Mouse (Mus musculus) fibroblast of lung, adult 2 months (primary cell): ENCODE measurements around the gene Rpl36.

Source experiments
- DNase-seq: peaks from one replicate; pipeline ENCODE4 v3.0.0-alpha.2; 2011; ENCODE audit warnings: low read depth

The Rpl36 gene

DNA sequence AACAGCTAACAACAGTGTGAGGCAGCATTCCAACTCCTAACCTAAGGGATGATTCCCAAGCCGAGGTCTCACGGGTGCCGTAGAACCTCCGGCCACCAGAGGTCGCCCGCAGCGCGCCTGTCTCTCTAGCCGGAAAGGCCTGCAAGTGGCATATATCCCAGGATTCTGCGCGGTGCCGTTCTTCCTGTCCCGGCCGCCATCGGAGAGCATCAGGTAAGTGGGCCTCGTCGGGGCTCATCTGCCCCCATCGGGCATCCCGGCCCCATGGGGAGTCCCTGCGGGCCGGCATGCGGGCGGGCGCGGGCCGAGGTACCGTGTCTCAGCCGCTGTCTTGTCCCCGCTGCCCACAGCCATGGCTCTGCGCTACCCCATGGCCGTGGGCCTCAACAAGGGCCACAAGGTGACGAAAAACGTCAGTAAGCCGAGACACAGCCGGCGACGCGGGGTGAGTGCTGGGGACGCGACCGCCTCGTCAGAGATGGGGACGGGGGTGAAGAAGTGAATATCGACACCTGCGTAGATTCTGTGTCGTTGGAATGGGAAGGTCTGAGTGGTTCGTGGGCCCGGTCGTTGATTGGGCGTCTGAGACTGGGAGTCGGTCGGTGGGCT, at the start of gene Rpl36:
Gene Rpl36 (plus strand): TSS at position 181 of the 609 bp plus-strand sequence.
- DNase-seq: peak; percentile 80

DNA sequence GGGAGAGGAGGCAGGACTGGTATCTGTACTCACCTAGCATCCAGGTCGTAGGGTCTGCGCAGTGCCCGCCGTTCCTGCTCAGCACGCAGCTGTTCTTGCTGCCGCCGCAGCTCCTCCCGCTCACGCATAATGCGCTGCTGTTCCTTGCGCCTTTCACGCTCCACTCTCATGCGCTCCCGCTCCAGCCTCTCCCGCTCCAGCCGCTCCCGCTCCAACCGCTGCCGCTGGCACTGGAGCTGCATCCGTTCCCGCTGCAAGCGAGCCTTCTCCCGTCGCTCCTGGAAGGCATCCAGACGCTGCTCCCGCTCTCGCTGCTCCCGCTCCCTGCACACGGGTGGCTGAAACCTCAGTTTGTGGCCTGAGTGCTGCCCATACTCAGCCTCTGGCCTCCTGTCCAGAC, 46.9 kb upstream of the Rpl36 start:
- no peak for DNase-seq

DNA sequence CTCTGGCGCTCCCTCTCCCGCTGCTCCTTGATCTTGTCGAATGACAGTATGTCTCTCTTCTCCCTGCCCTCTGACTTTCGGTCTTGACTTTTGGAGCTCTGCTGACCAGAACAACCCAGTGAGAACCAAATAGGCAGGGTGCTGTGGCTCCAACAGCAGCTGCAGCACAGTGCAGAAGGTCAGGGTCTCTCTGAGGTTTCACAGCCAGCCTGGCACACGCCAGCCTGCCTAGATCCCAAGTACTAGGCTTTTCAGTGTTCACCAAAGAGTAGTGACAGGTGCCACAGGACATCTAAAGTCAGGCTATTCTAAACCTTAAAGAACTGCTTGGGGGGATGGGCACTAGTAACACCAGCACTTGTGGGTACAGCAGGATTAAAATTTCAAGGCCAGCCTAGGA, 46.3 kb upstream of the Rpl36 start:
- no peak for DNase-seq

DNA sequence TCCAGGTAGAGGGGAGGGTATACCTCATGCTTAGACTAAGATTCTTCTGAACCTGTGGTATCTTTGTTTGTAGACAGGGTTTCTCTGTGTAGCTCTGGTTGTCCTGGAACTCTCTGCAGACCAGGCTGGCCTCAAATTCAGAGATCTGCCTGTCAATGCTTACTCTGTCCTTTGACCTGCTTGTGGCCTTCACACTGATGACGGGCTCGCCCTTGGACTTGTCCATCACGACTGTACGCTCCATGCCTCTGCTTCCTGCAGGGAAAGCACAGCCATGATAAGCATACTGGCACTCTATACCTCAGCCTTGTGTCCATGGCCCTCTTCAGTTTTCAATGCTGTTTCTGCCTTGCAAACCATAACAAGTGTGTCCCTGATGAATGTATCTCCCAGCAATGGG, 45.8 kb upstream of the Rpl36 start:
- DNase-seq: no peak

DNA sequence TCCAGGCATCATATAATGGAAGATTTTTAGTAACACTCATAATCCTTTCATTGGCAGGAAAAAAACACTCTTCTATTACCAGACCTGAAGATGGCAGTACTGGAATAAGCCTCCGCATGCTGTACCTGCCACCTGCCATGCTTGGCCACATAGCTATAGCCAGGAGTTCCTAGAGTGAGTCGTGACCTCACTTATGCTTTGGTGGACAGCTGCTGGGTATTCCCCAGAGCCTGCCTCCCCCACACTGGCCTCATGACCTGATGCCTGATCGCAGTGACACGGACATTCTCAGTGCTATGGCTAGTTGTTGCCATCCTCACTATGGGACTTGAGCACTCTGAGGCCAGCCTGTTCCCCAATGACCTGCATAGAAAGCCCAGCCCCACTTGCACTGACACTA, 42.9 kb upstream of the Rpl36 start:
- DNase-seq: no peak

DNA sequence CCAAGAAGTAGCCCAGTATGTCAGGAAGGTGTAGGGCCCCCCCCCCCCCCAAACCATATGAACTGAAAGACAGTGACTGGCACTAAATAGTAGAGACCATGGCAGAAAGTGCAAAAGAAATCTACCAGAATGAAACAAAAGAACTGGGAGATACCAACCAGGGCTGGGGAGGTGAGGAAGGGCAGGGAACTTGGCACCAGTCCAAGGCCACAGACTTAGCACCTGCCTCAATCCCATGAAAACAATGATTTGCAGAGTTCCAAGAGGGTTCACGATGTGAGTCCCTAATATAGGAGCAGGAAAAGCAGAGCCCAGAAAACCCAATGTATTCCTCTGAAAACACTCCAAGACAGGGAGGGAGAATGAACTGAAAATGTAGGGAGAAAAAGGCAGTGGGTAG, 41.1 kb upstream of the Rpl36 start:
- DNase-seq: no peak

DNA sequence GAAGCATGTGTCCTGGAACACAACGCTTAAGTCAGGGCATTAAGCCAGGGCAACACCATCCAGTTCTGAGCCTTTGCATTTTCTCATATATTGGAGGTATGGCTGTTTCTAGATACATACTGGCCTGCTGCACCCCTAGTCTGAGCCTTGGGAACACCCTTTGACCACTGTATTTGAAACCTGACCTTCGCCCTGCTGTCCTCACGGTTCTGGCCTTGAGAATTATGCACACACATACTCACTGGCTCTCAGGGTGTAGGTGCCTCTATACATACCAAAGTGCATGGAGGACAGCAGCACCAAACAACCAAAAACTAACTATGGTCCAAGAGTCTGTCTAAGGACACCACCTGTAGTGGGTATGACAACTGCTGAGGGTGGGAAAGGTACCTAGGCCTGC, 40.3 kb upstream of the Rpl36 start:
- DNase-seq: no peak

DNA sequence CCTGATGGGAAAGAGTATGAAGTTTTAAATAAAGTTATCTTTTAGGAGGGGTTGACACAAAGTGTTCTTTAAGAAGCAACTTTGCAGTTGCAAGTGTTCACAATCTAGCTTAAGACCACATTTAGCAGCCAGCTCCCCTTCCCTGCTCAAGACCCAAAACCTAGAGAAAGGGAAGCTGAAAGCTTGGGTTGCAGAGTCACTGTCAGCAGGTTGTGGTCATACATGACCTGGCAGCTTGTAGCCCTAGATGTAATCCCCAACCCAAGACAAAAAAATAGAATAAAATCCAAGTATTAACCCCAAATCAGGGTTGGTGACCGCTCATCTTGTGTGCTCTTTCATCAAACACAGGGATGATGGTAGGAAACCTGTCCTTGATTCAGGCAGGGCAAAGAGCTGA, 30.1 kb upstream of the Rpl36 start:
- DNase-seq: no peak

DNA sequence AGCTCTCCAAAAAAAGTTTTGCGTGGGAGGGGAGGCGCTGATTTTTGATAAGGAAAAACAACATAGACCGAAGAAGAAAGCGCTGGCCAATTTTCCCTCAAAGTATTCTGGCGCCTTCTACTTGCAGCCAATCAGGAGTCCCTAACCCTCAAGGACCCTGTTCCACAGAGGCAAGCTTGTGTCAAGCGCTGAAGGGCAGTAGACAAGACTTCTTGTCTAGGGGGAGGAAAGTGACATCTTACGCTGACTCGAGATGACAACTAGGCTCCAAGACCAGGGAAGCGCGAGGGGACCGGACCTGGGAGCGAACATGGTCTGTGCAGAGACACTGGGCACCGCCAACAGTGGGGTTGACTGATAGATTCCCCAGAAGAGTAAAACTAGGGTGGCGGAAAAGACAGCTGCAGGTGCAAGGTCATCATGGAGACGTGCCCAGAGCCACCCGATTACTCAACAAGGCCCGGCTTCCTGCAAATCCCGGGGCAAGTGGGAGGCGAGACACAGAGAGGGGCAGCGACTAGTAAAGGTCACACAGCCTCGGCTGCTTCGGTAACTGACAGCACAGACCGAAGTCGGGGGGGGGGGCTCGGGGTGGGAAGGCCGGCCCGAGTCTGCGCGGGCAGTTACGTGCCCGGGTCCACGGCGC, 29.5 kb upstream of the Rpl36 start:
- no peak for DNase-seq

DNA sequence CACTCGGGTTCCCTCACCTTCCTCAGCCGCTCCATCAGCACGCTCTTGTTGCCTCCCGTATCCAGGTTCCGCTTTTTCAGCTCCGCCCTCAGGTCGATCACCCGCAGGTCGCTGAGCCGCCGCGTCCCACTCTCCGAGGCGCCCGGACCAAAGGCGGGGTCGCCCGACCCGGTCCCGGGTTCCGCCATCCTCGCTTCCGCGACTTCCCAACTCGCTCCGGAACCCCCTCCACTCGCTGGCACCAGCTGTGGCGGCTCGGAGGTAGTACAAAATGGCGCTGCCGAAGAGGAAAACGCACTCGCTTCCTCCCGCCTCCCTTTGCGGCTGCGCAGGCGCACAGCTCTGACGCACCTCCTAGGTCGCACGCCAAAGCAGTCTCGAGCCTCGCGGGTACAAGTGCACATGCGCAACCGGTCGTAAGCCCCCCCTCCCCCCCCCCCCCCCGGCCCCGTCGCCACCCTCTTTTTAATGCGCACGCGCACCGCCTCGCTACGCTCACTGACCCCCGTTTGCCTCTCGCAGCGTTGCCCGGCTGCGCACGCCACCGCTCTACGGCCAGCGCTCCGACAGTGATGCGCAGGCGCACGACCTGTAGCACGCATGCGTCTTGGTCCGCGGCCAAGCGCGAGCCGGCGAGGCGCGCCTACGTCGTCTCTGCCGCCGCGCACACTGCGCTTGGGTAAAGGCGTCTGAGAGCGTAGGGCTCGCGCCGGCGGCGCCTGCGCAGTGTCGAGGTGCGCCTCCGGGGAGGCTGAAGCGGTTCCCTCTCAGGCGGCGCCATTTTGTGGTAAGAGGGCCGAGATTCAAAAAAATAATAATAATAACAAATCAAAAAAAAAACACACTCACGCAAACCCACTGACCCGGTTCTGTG, 28.7 kb upstream of the Rpl36 start, which contains the start of the genes Safb2 and Safb:
Gene Safb2 (minus strand): TSS at position 329 of the 874 bp plus-strand sequence.
Gene Safb (plus strand): TSS at position 569 of the 874 bp plus-strand sequence.
- DNase-seq: peak; percentile 99

DNA sequence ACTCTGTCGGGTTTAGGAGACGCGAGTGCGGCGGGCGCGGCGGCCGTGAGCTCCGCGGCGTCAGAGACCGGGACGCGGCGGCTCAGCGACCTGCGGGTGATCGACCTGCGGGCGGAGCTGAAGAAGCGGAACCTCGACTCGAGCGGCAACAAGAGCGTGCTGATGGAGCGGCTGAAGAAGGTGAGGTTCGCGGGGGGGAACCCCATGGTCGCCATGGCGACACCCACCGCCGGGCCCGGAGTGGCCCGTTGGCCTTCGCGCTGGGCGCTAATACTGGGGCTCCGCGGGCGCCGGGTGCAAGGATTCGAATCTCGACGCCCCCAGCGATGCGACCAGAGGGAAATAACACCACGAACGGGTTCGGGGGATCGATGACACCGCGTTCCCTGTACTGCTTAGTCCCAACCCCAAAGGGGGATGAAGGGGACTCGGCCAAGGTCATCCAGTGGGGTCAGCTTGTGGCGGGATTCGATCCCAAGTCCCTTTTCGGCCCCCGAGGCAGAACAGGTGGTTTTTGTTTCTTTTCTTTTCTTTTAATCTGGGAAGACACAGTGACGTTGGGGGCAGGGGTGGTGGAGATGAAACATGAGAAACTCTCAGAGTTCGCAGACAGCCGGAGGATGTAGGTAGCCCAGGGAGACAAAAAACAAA, 27.9 kb upstream of the Rpl36 start:
- no peak for DNase-seq

DNA sequence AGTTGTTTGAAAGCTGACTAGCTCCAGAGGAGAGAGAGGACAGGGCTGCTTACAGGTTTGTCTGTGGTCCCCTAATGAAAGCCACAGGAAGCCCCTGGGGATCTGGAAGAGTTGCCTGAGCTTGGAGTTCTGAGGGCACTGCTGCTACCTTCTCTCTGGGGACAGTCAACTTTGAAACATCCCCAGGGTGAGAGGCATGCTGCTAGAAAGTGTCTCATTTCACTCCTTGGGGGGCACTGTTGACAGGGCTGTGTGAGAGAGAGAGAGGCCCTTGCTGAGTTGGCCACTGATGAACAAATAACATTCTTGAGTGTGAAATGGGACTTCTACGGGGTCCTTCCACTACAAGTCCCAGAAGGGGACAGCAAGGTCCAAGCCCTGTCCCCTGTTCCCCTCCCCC, 25.4 kb upstream of the Rpl36 start:
- no peak for DNase-seq

DNA sequence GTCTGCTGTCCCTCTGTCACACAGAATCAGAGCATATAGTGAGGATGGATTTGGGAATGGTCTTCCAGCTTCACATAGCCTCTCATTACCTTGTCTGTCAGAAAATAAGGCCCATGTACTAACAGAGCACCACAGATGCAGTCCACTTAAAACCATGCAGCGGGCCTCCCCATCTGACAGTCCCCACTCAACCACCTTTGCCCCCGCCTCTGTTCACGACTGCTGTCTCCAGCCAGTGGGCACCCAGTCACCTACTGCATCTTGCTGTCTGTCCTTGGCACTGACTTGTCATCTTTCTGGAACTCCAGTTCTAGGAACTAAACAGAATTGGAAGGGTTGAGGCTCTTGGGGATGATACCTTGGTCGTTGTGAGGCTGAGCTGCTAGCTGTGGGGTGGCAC, 24.3 kb upstream of the Rpl36 start:
- DNase-seq: no peak

DNA sequence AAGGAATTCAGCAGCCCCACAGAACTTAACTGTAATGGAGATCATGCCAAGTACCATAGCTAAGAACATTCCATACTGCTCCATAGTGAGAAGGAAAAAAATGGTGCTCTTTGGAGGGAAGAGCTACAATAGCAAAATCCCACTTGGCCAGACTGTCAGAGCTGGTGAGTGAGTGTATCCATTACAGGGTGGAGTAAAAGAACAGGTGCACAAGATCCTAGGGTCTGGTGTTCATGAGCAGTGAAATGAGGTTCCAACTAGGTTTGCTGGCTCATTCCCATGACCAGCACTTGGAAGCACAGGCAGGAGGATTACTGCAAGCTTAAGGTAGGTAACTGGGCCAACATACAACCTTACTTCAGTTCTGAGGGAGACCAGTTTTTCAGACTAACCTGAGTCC, 20.7 kb upstream of the Rpl36 start:
- no peak for DNase-seq

DNA sequence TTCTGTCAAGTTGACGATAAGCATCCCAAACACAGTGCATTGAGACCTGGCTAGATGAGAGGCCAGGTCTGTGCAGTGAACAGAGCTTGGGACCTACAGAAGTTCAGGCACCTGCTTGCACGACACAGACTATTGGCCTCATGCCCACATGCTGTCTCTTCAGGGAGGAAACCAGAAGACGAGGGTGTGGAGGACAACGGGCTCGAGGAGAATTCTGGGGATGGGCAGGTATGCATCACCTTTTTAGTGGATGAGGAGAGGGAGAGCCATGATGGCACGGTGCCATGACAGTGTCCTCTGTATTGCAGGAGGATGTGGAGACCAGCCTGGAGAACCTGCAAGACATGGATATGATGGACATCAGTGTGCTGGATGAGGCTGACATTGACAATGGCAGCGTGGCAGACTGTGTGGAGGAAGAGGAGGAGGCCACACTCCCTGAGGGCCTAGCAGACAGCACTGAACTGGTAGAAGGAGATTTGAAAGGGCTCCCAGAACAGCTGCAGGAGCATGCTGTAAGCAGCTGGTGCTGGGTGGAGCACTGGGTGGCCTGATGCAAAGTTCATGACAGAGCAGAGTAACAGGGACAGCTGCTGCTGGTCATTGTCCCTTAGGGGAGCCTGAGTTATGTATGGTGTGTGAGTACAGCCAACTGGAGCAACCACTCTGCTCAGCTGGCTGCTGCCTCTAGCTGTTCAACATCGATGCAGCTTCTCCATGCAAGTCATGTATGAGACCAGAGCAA, 19.5 kb upstream of the Rpl36 start:
- DNase-seq: no peak

DNA sequence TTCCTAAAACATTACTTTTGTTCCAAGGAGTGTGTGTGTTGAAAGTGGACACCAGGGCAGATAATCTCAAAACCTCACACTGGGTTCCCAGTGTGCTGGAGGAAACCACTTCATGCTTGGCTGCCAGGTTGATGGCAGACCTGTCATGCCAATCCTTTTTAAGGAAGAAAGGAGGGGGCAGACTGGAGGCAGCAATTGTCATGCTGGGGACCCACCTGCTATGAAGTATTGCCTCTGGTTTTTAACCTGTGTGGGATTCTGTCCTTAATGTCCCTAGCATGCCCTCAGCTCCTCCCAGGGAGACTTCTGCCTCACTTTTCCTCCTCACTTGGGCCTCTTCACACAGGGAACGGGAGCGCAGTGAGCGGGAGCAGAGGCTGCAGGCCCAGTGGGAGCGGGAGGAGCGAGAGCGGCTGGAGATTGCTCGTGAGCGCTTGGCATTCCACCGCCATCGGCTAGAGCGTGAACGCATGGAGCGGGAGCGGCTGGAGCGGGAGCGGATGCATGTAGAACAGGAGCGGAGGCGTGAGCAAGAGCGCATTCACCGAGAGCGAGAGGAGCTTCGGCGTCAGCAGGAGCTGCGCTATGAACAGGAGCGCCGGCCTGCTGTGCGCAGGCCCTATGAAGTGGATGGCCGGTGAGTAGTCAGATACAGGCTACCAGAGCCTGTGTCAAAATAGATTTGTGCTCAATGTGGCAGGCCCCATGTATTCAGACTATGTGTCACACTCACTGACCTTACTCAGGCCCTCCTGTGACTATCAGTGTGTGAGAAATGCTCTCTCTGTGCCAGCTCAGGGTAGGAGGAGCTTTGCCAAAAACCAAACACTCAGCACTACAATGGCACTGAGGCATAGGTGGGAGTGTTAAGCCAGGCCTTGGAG, 9.8 kb upstream of the Rpl36 start:
- no peak for DNase-seq

DNA sequence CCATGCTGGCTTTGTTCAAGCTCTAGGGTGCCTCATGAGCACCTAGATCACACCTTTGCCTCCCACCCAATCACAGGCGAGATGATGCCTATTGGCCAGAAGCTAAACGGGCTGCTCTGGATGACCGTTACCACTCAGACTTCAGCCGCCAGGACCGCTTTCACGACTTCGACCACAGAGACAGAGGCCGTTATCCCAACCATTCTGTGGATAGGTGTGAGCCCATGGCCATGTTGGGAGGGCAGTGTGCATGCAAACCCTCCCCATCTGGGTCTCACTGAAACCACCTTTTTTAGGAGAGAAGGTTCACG, 9.2 kb upstream of the Rpl36 start:
- no peak for DNase-seq

DNA sequence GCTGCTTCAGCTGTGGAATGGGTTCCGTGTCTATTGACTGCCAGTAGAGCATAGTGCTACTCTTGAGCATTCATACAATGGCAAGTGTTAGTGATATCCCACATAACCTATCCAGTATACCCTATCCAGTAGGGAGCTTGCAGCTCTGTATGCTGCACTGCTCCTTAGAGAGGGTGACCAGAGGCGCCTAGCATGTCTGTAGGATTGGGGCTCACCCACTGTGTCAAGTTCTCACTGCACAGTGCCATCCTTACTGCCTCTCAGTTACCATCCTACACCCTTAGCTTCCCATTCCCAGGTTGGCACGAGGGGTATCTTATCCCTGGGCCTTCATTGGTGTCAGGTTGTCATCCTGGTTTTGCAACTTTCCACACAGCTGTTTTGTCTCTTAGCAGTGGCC, 8.8 kb upstream of the Rpl36 start:
- DNase-seq: no peak

DNA sequence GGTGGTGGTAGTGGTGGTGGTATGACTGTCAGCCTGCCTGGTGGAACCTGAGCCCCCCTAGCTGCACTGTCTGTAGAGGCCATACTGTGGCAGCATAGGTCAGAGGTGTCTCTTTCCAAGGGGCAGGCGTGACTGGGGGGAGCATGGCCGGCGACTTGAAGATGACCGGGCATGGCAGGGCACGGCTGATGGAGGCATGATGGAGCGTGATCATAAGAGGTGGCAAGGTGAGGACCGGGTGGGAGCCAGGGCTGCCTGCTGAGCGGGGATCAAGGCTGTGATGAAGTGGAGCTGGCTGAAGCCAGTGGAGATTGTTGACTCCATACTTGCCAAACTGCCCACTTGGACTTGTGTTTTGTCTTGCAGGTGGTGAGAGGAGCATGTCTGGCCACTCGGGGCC, 7.8 kb upstream of the Rpl36 start:
- no peak for DNase-seq

DNA sequence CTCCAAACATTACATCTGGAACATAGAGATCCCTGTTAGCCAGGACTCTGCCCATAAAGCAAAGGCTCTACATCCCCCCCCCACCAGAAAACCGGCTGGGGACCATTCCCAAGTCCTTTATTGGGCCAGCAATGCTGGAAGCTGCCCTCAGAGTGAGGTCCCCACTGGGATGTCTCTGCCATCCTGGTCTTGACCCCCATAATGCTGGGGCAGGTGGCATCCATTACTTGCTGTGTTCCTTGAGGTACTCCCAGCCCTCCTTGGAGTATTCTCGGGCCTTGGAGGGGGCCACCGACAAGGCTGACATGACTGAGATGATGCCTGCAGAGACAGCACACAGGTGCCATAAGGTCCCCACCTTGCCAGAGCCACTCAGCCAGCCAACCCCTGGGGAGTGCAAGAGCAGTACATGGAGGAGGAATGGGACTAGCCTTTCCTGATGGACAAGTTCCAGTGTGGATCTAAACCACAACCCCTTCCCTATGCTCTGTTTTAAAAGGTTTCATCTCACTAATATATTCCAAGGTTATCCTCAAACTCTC, 5.6 kb upstream of the Rpl36 start:
- DNase-seq: no peak

DNA sequence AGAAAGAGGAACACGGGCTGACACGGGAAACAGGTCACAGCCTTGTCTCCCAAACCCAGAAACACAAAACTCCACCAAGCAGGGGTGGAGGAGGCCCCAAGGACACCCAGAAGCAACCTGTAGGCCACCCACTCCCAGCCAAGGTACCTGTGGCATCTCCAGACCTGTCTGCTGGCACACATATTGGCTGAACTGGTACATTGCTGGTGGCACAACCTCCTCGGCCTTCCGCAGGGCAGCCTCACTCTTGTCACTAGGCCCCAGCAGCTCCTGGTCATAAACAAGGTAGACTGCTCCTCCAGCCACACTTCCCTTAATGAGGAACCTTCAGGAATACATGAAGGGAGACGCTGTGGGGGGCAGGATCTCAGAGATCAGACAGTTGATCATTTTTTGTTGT, 4.5 kb upstream of the Rpl36 start:
- DNase-seq: no peak
